Mouse (Mus musculus) thymus, postnatal 10 days (tissue): Measurements from ENCODE around the gene Dnah2.

Experiments
- DNase-seq, 2 experiments: peaks; one replicate each; pipeline ENCODE4 v3.0.0; 2021; ENCODE audit warnings: low spot score in 2 of 2

Dnah2 gene

DNA sequence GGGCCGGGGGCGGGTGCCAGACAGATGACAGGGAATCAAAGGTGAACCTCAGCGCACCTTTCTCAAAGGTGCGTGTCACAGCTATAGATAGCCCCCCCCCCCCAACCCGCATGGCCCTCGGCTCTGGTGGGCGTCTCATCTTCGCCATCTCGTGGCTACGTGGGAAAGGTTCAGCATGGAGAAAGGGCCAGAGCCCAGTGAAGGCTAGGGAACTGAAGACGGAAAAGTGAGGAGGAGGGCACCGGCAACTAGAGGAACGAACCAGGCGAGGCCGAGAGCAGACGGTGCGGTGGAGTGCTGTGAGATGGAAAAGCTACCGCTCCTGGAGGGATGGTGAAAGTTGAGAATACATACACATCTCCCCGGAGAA is 129.5 kb downstream of the Dnah2 start:
- peak in 1 of 2 experiments; percentile 45 for DNase-seq

DNA sequence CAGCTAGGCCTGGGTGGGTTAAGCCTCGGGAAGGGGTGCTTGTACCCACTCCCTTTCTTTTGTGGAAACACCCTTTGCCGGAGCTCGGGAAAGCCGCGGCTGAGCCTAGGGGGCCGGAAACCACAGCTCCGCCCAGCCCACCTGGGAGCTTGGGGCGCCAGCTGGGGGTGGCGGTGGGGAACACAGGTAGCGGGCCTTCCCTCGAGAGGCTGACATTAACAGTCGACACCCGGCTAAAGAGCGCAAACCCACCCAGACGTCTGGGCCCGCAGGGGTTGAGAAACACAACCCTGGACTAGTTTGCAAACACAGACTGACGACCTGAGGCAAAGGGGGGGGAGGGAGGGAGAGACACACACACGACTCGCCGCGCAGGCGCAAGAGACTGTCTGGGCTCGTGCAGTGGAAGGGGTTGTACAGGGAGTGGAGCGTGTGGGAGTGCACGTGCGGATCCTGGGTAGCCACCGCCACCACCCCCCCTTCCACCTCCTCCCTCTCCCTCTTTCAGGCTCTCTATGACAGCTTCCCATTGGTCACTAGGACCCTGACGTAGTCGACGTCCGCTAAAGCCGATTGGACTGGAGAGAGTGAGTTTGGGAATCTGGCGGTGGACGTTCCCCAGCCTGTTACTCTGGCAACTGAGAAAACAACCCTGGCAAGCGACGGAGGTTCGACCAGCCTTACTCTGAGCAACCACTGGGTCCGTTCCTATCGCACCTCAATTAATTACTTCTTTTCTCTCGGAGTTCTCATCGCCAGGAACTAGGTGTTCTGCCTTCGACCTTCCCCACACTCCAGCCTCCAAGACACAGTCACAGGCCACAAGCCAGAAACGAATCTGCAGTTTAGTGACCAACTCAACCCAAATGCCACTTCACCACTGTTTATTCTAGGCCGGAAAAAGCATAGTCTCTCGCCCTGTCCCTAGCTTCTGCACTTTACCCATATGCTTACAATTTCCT is 130.1 kb downstream of the Dnah2 start:
- DNase-seq: peak; percentile 84 to 87

- peak; percentile 60 to 66 for DNase-seq
These were observed 131.2 kb downstream of the Dnah2 start for GRCm38 (mm10) chr11:69417449-69418384.

- no peak for DNase-seq
These were observed 131.9 kb downstream of the Dnah2 start for GRCm38 (mm10) chr11:69416921-69417448.

DNA sequence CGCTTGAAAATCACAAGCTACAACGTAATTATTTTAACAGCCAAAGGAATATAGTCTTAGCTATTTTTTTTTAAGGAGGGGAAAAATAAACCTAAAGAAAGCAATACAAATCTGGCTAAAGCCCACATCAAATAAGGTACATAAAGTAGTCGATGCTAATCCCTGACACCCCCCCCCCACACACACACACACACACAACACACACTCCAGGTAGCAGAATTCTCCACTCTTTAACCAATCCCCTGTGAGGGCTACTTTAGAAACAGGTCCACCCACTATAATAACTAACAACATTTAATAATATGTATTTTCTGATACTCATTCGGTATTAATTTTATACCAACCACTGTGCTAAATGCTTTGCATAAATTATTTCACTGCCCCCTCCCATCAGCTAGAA is 132.4 kb downstream of the Dnah2 start:
- no peak for DNase-seq

GRCm38 (mm10) chr11:69415668-69416451 is 133.1 kb downstream of the Dnah2 start:
- peak; percentile 67 to 75 for DNase-seq

- DNase-seq: no peak
These were observed 133.6 kb downstream of the Dnah2 start for GRCm38 (mm10) chr11:69415327-69415667.

GRCm38 (mm10) chr11:69414421-69415326 is 134.2 kb downstream of the Dnah2 start:
- peak in 1 of 2 experiments; percentile 20 for DNase-seq

- peak; percentile 59 to 63 for DNase-seq
These were observed 135.4 kb downstream of the Dnah2 start, which contains the start of gene Kdm6b for GRCm38 (mm10) chr11:69413221-69414181. Gene Kdm6b, minus strand, starts transcription at chr11:69413675.

- no peak for DNase-seq
These were observed 136.4 kb downstream of the Dnah2 start for GRCm38 (mm10) chr11:69412548-69412947.

DNA sequence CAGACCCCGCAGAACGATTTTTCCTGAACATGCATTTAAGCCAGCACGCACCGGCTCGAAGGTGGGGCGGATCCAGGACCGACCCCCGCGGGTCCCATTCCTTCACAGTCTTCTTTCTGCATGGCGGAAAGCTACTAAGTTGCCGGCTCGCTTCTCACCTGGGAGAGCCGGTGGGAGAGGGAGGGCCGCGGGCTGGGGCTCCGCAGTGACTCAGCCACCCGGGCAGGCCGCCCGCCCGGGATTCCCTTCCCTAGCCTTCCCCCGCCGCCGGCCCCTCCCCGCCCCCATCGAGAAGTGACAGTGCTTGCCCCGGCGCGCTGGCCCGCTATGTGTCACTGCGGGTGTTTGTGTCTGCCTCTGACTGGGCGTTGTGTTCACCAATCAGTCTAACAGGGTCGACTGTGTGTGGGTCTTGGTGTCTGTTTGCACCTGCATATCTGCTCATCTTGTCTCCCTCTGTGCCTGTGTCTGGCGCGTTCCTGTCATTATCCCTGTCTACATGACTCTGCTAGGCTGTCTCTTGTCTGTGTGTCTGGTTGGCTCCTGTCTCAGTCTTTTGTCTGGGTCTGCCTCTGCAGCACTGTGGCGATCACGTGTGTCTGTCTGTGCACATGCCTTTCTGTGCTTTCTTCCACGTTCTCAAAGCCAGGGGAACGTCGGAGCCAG is 137.2 kb downstream of the Dnah2 start:
- DNase-seq: peak; percentile 56 to 57

- peak; percentile 88 to 93 for DNase-seq
These were observed 137.8 kb downstream of the Dnah2 start for GRCm38 (mm10) chr11:69411073-69411535.

- DNase-seq: peak; percentile 60 to 66
These were observed 138.4 kb downstream of the Dnah2 start for GRCm38 (mm10) chr11:69410310-69411072.

GRCm38 (mm10) chr11:69410045-69410309 is 138.9 kb downstream of the Dnah2 start:
- DNase-seq: no peak

- DNase-seq: peak; percentile 88 to 89
These were observed 139.4 kb downstream of the Dnah2 start for GRCm38 (mm10) chr11:69409378-69410044.

DNA sequence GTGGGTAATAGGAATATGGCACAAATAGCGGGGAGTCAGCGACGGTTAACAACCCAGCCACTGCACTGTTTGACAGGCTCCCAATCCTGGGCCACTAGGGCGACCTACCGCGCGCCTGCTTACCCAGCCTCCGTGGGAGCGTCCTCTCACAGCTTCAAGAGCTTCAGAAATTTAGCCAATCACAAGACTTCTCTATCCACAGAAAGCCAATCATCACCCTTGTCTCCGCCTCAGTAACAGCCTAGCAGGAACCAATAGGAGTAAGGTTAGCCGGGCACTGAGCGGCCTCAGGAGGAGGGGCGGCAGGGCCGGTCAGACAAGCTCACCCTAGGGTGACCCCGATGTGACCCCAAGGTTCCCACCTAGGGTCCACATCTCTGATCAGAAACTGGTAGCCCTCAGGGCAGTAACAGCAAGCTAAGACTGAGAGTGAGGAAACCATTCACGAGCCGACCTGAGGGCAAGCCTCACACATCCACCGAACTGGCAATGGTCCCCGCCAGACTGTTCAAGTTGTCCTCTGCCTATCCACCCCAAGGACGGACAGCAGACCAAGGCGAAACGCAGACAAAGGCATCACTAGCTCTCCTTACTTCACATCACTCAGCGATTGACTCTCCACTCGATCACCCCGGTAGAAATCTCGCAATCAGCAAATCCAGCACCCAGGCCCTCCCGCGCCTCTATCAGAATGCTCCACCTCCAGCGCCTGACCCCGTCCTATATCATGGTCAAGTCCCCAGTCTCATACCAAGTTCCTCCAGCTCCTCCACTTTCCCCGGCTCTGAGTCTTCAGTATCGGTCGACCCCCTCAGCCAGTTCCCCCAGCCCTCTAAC is 140.2 kb downstream of the Dnah2 start:
- peak; percentile 73 to 74 for DNase-seq

- DNase-seq: no peak
These were observed 141.2 kb downstream of the Dnah2 start for GRCm38 (mm10) chr11:69407724-69408004.
